Mouse (Mus musculus) c-Kit-negative CD71-positive TER-119-positive erythroid progenitor cells, embryonic 14.5 days (primary cell): Measurements from ENCODE around the gene Crb3.

Experiments used
- DNase-seq: peaks from one replicate; pipeline ENCODE4 v3.0.0-alpha.2; 2013; ENCODE audit warnings: low read depth, low spot score

Crb3 gene

GRCm38 (mm10) chr17:57105181-57106034 is 46.5 kb downstream of the Crb3 start, which contains the start of gene Tnfsf9:
Gene Tnfsf9, plus strand, starts transcription at chr17:57105325.
- DNase-seq: no peak

- DNase-seq: no peak
Observed at GRCm38 (mm10) chr17:57106035-57106368, 47.1 kb downstream of the Crb3 start.

- DNase-seq: no peak
Observed at GRCm38 (mm10) chr17:57107064-57107463, 48.2 kb downstream of the Crb3 start.

GRCm38 (mm10) chr17:57108040-57108665 is 49.2 kb downstream of the Crb3 start:
- no peak for DNase-seq

- no peak for DNase-seq
Observed at GRCm38 (mm10) chr17:57108666-57109171, 49.8 kb downstream of the Crb3 start.

- DNase-seq: no peak
Observed at GRCm38 (mm10) chr17:57110005-57110404, 51.1 kb downstream of the Crb3 start.

GRCm38 (mm10) chr17:57112768-57113474 is 54.0 kb downstream of the Crb3 start:
- DNase-seq: no peak
